Mouse (Mus musculus) limb, embryonic 10.5 days (tissue): Measurements from ENCODE around the gene Zdhhc13. TPM values are rescaled to one million over a fixed set of nuclear protein-coding genes. Genes with fewer than 3 reads are reported as not detected.

Experiments used
- DNase-seq: peaks from one replicate; pipeline ENCODE4 v3.0.0-alpha.2; 2017; ENCODE audit warnings: low spot score
- H3K27ac ChIP-seq: fragments of 300-500 bp; sonication (generic); 2 replicates; pipeline ENCODE4 v1.5.1; 2016; ENCODE audit warnings: mild to moderate bottlenecking
- H3K27me3 ChIP-seq: fragments of 300-500 bp; sonication (generic); 2 replicates; pipeline ENCODE4 v1.6.1; 2016; ENCODE audit warnings: low read depth, mild to moderate bottlenecking; ENCODE audit not compliant: poor library complexity, severe bottlenecking
- H3K36me3 ChIP-seq: fragments of 300-500 bp; sonication (generic); 2 replicates; pipeline ENCODE4 v1.6.1; 2016; ENCODE audit warnings: mild to moderate bottlenecking, moderate library complexity
- H3K4me1 ChIP-seq: fragments of 300-500 bp; sonication (generic); 2 replicates; pipeline ENCODE4 v1.6.1; 2016
- H3K4me3 ChIP-seq: fragments of 300-500 bp; sonication (generic); 2 replicates; pipeline ENCODE4 v1.5.1; 2016; ENCODE audit warnings: mild to moderate bottlenecking, moderate library complexity
- H3K9me3 ChIP-seq: fragments of 300-500 bp; sonication (generic); replicated peaks from 2 replicates; pipeline ENCODE4 v1.6.1; 2016; ENCODE audit warnings: mild to moderate bottlenecking
- WGBS: fragments of 180-500 bp; shearing (Covaris S2); methylation state at CpG from one replicate; pipeline ENCODE4 v1.1.7; 2016; 5-methylcytosine and 5-hydroxymethylcytosine counted together
- polyA plus RNA-seq: library from polyadenylated mRNA; unstranded; fragments of >200 nt; fragmentation: Nextera tagmentation; extraction: Ambion mirVana; gene quantifications from 2 replicates; pipeline ENCODE4 v1.2.1, GENCODE M21; 2016

Gene Zdhhc13
- 27.0 and 31.1 TPM in 2 replicates for polyA plus RNA-seq

DNA sequence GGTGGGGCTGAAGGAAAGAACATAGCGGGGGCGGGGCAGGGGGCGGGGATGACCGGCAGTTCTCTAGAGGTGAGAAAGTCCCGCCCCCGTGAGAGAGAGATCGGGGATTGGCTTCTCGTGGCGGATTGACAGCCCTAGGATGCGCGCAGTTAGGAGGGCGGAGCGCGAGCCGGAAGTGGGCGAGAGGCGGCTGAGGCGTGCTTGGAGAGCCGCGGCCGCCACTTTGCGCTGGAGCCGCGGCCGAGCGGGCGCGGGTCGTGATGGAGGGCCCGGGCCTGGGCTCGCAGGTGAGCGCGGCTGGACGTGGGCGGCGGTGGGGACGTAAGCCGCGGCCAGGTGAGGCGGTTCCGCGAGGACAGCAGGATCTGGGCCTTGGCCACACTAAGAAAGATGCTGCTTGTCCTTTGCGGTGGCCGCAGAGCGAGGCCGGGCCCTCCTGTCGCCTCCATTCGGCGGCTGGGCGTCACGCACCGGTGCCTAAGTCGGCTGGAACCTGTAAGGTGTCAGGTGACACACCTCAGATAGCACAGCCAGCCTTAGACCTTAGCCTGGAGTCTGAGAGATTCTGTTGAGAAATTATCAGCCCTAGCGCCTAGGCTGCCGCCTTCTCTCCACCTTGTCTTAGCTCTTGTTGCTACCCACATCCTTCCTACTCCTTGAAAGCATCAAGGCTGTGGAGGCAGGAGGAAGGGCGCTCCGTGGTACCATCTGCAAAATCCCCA is at the start of gene Zdhhc13:
Zdhhc13 (plus strand) TSS at position 153 of the 722 bp plus-strand sequence.
- Histone ChIP-seq H3K27me3 (no peaks in the 10 kb centered on the region), H3K4me1 (peaks cover 13% of the 10 kb centered on the region; the same call in 1 of the 2 replicates), H3K36me3 (peaks cover 5% of the 10 kb centered on the region), H3K27ac (peak within 1 kb of the TSS; percentile 88), H3K9me3 (no peaks in the 10 kb centered on the region), H3K4me3 (peak within 1 kb of the TSS; percentile 85)
- WGBS = under 1% methylated on average over 57 of the region's 57 CpGs
- peak; percentile 93 for DNase-seq

- DNase-seq = peak; percentile 84
- peaks cover 6% of the 10 kb centered on the region; the same call in 1 of the 2 replicates for H3K4me1 ChIP-seq
- no peaks in the 10 kb centered on the region for H3K36me3 ChIP-seq
- peak overlapping the region; percentile 53 for H3K4me3 ChIP-seq
- WGBS = 1% methylated on average over 24 of the region's 24 CpGs
- H3K9me3 ChIP-seq = no peaks in the 10 kb centered on the region
- no peaks in the 10 kb centered on the region for H3K27me3 ChIP-seq
- no peak overlapping the region for H3K27ac ChIP-seq
Measured at GRCm38 (mm10) chr7:48749298-48750163, 39.3 kb upstream of the Zdhhc13 start.

DNA sequence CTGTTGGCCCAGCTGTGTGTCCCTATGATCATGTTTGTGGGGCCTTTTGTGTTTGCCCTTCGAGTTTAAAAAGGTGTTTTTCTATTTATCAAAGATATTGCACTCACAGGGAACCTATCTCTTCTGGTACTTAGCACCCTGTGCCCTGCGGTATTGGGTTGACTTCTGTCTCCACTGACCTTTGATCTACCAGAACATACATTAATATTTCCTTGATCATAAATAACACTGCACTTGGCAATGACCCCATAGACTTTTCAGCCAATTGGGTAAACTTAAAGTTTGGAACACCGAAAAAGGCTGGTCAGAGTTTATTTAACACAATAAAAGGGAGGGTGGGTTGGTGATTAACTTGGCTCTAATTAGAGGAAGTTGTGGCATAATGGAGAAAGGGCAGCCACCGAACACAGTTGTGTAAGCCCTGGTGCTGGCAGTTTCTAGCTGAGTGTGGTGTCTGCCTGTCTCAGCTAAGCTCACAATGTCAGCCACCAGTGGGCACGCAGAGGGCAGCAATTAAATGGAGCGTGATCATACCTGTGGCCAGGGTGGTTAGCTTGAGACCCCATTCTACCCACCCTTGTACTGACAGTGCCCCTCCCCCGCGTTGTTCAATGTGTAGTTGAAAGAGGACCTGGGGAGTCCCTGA is 38.5 kb upstream of the Zdhhc13 start:
- no peaks in the 10 kb centered on the region for H3K27me3 ChIP-seq
- H3K4me1 ChIP-seq = peaks cover 6% of the 10 kb centered on the region; the same call in 1 of the 2 replicates
- no peak for DNase-seq
- no peaks in the 10 kb centered on the region for H3K36me3 ChIP-seq
- WGBS = 67% methylated on average over 8 of the region's 8 CpGs
- no peak overlapping the region for H3K27ac ChIP-seq
- peak overlapping the region; percentile 53 for H3K4me3 ChIP-seq
- no peaks in the 10 kb centered on the region for H3K9me3 ChIP-seq

DNA sequence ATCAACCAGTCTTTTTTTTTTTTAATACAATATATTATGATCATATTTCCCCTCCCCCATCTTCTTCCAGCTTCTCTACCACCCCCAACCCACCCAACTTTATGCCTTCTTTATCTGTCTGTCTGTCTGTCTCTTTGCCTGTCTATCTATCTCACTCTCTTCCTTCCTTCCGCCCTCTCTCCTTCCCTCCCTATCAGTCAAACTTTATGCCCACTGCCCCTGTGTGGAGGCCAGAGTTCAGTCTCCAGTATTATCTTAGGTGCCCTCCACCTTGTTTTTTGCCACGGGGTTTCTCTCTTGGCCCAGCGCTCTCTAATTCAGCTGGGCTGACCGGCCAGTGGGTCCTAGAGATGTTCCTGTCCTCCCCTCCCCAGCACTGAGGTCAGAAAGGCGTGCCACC is 37.6 kb upstream of the Zdhhc13 start:
- DNase-seq = no peak
- Histone ChIP-seq H3K27ac (no peak overlapping the region), H3K9me3 (no peaks in the 10 kb centered on the region), H3K27me3 (no peaks in the 10 kb centered on the region), H3K36me3 (no peaks in the 10 kb centered on the region), H3K4me1 (peaks cover 6% of the 10 kb centered on the region; the same call in 1 of the 2 replicates), H3K4me3 (no peak overlapping the region)
- WGBS = 82% methylated on average over 5 of the region's 5 CpGs

GRCm38 (mm10) chr7:48754415-48754974 is 34.3 kb upstream of the Zdhhc13 start:
- no peak overlapping the region for H3K4me3 ChIP-seq
- H3K4me1 ChIP-seq = peaks cover 4% of the 10 kb centered on the region; the same call in 1 of the 2 replicates
- DNase-seq = no peak
- no peak overlapping the region for H3K27ac ChIP-seq
- no peaks in the 10 kb centered on the region for H3K9me3 ChIP-seq
- 82% methylated on average over 3 of the region's 3 CpGs for WGBS
- no peaks in the 10 kb centered on the region for H3K27me3 ChIP-seq
- no peaks in the 10 kb centered on the region for H3K36me3 ChIP-seq

- DNase-seq = no peak
- Histone ChIP-seq H3K4me3 (no peak overlapping the region), H3K9me3 (no peaks in the 10 kb centered on the region), H3K27ac (no peak overlapping the region), H3K27me3 (no peaks in the 10 kb centered on the region), H3K4me1 (no peaks in the 10 kb centered on the region), H3K36me3 (no peaks in the 10 kb centered on the region)
- WGBS = 91% methylated on average over 3 of the region's 3 CpGs
Measured at GRCm38 (mm10) chr7:48755825-48756224, 33.0 kb upstream of the Zdhhc13 start.

DNA sequence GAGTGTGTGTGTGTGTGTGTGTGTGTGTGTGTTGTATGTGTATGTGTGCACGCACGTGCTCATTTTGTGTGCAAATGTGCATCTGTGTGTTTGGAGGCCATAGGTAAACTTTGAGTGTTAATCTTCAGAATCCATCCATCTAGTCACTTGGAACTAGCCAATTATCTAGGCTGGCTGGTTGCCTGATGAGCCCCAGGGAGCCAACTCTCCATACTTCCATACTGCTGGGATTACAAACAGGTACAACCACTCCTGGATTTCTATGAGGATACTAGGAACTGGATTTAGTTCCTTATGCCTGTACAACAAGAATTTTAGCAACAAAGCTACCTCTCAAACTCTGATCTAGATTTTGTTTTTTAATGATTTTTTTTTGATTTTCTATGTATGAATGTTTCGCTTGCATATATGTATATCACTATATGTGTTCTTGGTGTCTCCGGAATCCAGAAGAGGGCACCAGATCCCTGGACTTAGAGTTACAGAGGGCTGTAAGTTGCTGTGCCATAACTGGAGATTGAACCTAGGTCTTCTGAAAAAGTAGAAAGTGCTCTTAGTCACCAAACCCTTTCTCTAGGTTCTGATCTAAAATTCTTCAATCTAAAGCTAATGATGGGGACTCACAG is 32.4 kb upstream of the Zdhhc13 start:
- Histone ChIP-seq H3K4me3 (no peak overlapping the region), H3K36me3 (no peaks in the 10 kb centered on the region), H3K27me3 (no peaks in the 10 kb centered on the region), H3K9me3 (no peaks in the 10 kb centered on the region), H3K4me1 (no peaks in the 10 kb centered on the region), H3K27ac (no peak overlapping the region)
- 91% methylated on average over 4 of the region's 4 CpGs for WGBS
- no peak for DNase-seq

DNA sequence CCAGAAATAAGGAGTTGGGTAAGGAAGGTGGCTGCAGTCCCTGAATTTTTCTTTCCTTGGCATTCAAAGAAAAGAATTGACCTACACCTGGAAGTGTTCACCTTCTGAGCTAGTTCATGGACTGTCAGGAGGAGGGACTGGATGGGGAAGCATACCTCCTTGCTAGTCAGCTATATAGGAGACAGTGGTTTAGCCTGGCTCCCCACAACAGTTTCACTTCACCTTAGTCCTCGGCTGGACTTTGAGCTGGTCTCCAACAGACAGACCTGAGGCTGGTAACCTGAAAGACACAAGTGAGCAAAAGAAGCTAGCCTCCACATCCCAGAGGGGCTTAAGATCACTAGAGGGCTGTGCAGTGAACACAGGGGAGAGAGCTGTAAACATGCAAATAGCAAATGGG is 30.7 kb upstream of the Zdhhc13 start:
- WGBS = 91% methylated on average over 1 of the region's 1 CpGs

GRCm38 (mm10) chr7:48760789-48761188 is 28.0 kb upstream of the Zdhhc13 start:
- WGBS = 94% methylated on average over 1 of the region's 1 CpGs
- Histone ChIP-seq H3K4me1 (no peaks in the 10 kb centered on the region), H3K9me3 (no peaks in the 10 kb centered on the region), H3K36me3 (no peaks in the 10 kb centered on the region), H3K27me3 (no peaks in the 10 kb centered on the region), H3K27ac (no peak overlapping the region), H3K4me3 (no peak overlapping the region)
- no peak for DNase-seq

More for the DNA sequence above, 30.7 kb upstream of the Zdhhc13 start:
- H3K4me3 ChIP-seq = no peak overlapping the region
- no peaks in the 10 kb centered on the region for H3K4me1 ChIP-seq
- no peaks in the 10 kb centered on the region for H3K27me3 ChIP-seq
- no peaks in the 10 kb centered on the region for H3K9me3 ChIP-seq
- H3K27ac ChIP-seq = no peak overlapping the region
- no peak for DNase-seq
- H3K36me3 ChIP-seq = no peaks in the 10 kb centered on the region

GRCm38 (mm10) chr7:48762289-48762688 is 26.5 kb upstream of the Zdhhc13 start:
- no peak for DNase-seq
- Histone ChIP-seq H3K36me3 (no peaks in the 10 kb centered on the region), H3K27ac (no peak overlapping the region), H3K4me3 (no peak overlapping the region), H3K27me3 (no peaks in the 10 kb centered on the region), H3K4me1 (no peaks in the 10 kb centered on the region), H3K9me3 (no peaks in the 10 kb centered on the region)
- 59% methylated on average over 1 of the region's 1 CpGs for WGBS

- Histone ChIP-seq H3K9me3 (no peaks in the 10 kb centered on the region), H3K27me3 (no peaks in the 10 kb centered on the region), H3K27ac (no peak overlapping the region), H3K36me3 (no peaks in the 10 kb centered on the region), H3K4me3 (no peak overlapping the region), H3K4me1 (no peaks in the 10 kb centered on the region)
- WGBS = 84% methylated on average over 3 of the region's 3 CpGs
- DNase-seq = no peak
Measured at GRCm38 (mm10) chr7:48762721-48763120, 26.1 kb upstream of the Zdhhc13 start.

GRCm38 (mm10) chr7:48765959-48766358 is 22.8 kb upstream of the Zdhhc13 start:
- Histone ChIP-seq H3K27ac (no peak overlapping the region), H3K27me3 (no peaks in the 10 kb centered on the region), H3K4me3 (no peak overlapping the region), H3K9me3 (no peaks in the 10 kb centered on the region), H3K36me3 (no peaks in the 10 kb centered on the region), H3K4me1 (no peaks in the 10 kb centered on the region)
- WGBS = 78% methylated on average over 4 of the region's 4 CpGs
- no peak for DNase-seq
